Comparison of ENCODE assay signal across 23 mouse cellular contexts in genomic region chr14:101891903-101892448, GRCm38 (mm10).
DNase-seq lines count a peak whose midpoint lies in the region; ATAC-seq lines count a peak whose summit lies in the region.
"Had no signal": no experiment of that assay in that cellular context is flagged by ENCODE, and none has a peak within 500 bp of the region (broad histone marks: within the 10 kb centered on the region; RNA-seq: fewer than 3 reads in every experiment).

No protein-coding gene starts in this region.

- ATAC-seq in embryonic facial prominence, embryonic 13.5 days (ENCODE audit: insufficient number of reproducible peaks, insufficient read depth, low FRiP score, low TSS enrichment, low read depth): no peak
- ATAC-seq in kidney, embryonic 16.5 days (ENCODE audit: low FRiP score, low TSS enrichment): peak; percentile 27; the same call in 1 of the 2 replicates
- ATAC-seq in stomach, embryonic 15.5 days (ENCODE audit: insufficient read depth, low FRiP score, low read depth): peak; percentile 56
- ATAC-seq in megakaryocyte progenitor cell, adult 5-6 weeks (replicated peaks; ENCODE audit: poor library complexity): no peak
- ATAC-seq: hindbrain, embryonic 16.5 days; liver, embryonic 12.5 days had no signal

- no peaks in the 10 kb centered on the region for H3K9me3 ChIP-seq in embryonic facial prominence, embryonic 13.5 days
- H3K9me3 ChIP-seq in embryonic facial prominence, embryonic 10.5 days: no peaks in the 10 kb centered on the region
- H3K9me3 ChIP-seq in kidney, embryonic 16.5 days (ENCODE audit: low read length): no peaks in the 10 kb centered on the region
- no peaks in the 10 kb centered on the region for H3K9me3 ChIP-seq in stomach, embryonic 15.5 days
- H3K9me3 ChIP-seq: forebrain, embryonic 12.5 days; liver, embryonic 12.5 days had no signal

- WGBS in embryonic facial prominence, embryonic 13.5 days: 73% methylated on average over 10 of the region's 10 CpGs
- 85% methylated on average over 10 of the region's 10 CpGs for WGBS in embryonic facial prominence, embryonic 10.5 days
- 75% methylated on average over 10 of the region's 10 CpGs for WGBS in kidney, embryonic 16.5 days
- WGBS in stomach, embryonic 15.5 days: 63% methylated on average over 10 of the region's 10 CpGs

- H3K27ac ChIP-seq in embryonic facial prominence, embryonic 13.5 days: 0 out of 2 replicates have a peak overlapping the region, but pooled peaks have one; percentile 33
- no peak overlapping the region for H3K27ac ChIP-seq in embryonic facial prominence, embryonic 10.5 days (replicated peaks)
- H3K27ac ChIP-seq in kidney, embryonic 16.5 days (ENCODE audit: low read length): peak overlapping the region; percentile 62
- no peak overlapping the region for H3K27ac ChIP-seq in stomach, embryonic 15.5 days
- H3K27ac ChIP-seq: forebrain, embryonic 12.5 days; liver, embryonic 12.5 days; macrophage had no signal

- H3K27me3 ChIP-seq in embryonic facial prominence, embryonic 13.5 days: no peaks in the 10 kb centered on the region
- no peaks in the 10 kb centered on the region for H3K27me3 ChIP-seq in embryonic facial prominence, embryonic 10.5 days (replicated peaks; ENCODE audit: low read depth, poor library complexity, severe bottlenecking)
- no peaks in the 10 kb centered on the region for H3K27me3 ChIP-seq in kidney, embryonic 16.5 days (ENCODE audit: insufficient read depth, low read length)
- no peaks in the 10 kb centered on the region for H3K27me3 ChIP-seq in stomach, embryonic 15.5 days (replicated peaks)
- H3K27me3 ChIP-seq: CH12.LX; forebrain, embryonic 12.5 days; liver, embryonic 12.5 days had no signal

- no peak for DNase-seq in embryonic facial prominence, embryonic 10.5 days (ENCODE audit: low spot score)
- no peak for DNase-seq in kidney, postnatal 36 days
- peak; percentile 2 for DNase-seq in induced T-regulatory cell, adult 2 months (ENCODE audit: low read depth)
- no peak for DNase-seq in adrenal gland, postnatal 4 days (ENCODE audit: low spot score in 2 of 2)
- DNase-seq: adrenal gland, postnatal 25 days; cerebellum, adult 18-20 months; cerebellum, postnatal 36 days; gastrocnemius, postnatal 14 days; heart, postnatal 4 days; kidney, adult 9 months; lung, embryonic 14.5 days; right cerebral cortex, postnatal 25 days; thymus, postnatal 25 days had no signal

- no peak overlapping the region for H3K9ac ChIP-seq in embryonic facial prominence, embryonic 13.5 days
- no peak overlapping the region for H3K9ac ChIP-seq in kidney, embryonic 16.5 days (replicated peaks; ENCODE audit: low read length)
- no peak overlapping the region for H3K9ac ChIP-seq in stomach, embryonic 15.5 days
- H3K9ac ChIP-seq: forebrain, embryonic 12.5 days; liver, embryonic 12.5 days; lung, embryonic 14.5 days had no signal

- no peak overlapping the region for H3K4me2 ChIP-seq in embryonic facial prominence, embryonic 13.5 days
- H3K4me2 ChIP-seq in kidney, embryonic 16.5 days (replicated peaks; ENCODE audit: low read depth, low read length): no peak overlapping the region
- H3K4me2 ChIP-seq in stomach, embryonic 15.5 days: no peak overlapping the region
- H3K4me2 ChIP-seq: forebrain, embryonic 12.5 days; liver, embryonic 12.5 days; lung, embryonic 14.5 days; midbrain, embryonic 11.5 days had no signal

- peaks cover 13% of the 10 kb centered on the region for H3K4me1 ChIP-seq in embryonic facial prominence, embryonic 13.5 days
- 0 out of 2 replicates have a peak, but pooled peaks cover 5% of the 10 kb centered on the region for H3K4me1 ChIP-seq in embryonic facial prominence, embryonic 10.5 days
- peaks cover 12% of the 10 kb centered on the region; the same call in 1 of the 2 replicates for H3K4me1 ChIP-seq in kidney, embryonic 16.5 days (ENCODE audit: insufficient read depth, low read length)
- no peaks in the 10 kb centered on the region for H3K4me1 ChIP-seq in stomach, embryonic 15.5 days
- H3K4me1 ChIP-seq: forebrain, embryonic 12.5 days; liver, embryonic 12.5 days had no signal

- H3K36me3 ChIP-seq in embryonic facial prominence, embryonic 13.5 days: 0 out of 2 replicates have a peak, but pooled peaks cover 3% of the 10 kb centered on the region
- no peaks in the 10 kb centered on the region for H3K36me3 ChIP-seq in embryonic facial prominence, embryonic 10.5 days (replicated peaks)
- no peaks in the 10 kb centered on the region for H3K36me3 ChIP-seq in kidney, embryonic 16.5 days (ENCODE audit: insufficient read depth, low read length)
- H3K36me3 ChIP-seq in stomach, embryonic 15.5 days: no peaks in the 10 kb centered on the region
- H3K36me3 ChIP-seq: forebrain, embryonic 12.5 days; liver, embryonic 12.5 days had no signal

- H3K4me3 ChIP-seq in embryonic facial prominence, embryonic 13.5 days: no peak overlapping the region
- H3K4me3 ChIP-seq in embryonic facial prominence, embryonic 10.5 days: no peak overlapping the region
- H3K4me3 ChIP-seq in kidney, embryonic 16.5 days (ENCODE audit: low read length): no peak overlapping the region
- no peak overlapping the region for H3K4me3 ChIP-seq in stomach, embryonic 15.5 days (replicated peaks)
- H3K4me3 ChIP-seq: forebrain, embryonic 12.5 days; liver, embryonic 12.5 days had no signal

Comparison
In these comparisons a context has a peak if more than half of its experiments do, and no peak if none do; other contexts are left out.
1. H3K27ac ChIP-seq: peak in embryonic facial prominence, embryonic 13.5 days (single experiment) and kidney, embryonic 16.5 days (single experiment); none in embryonic facial prominence, embryonic 10.5 days (single experiment) and stomach, embryonic 15.5 days (single experiment).
2. ATAC-seq: peak in kidney, embryonic 16.5 days (single experiment) and stomach, embryonic 15.5 days (single experiment); none in embryonic facial prominence, embryonic 13.5 days (single experiment) and megakaryocyte progenitor cell, adult 5-6 weeks (single experiment).